Mouse (Mus musculus) embryonic fibroblast, embryonic 13.5 days (primary cell): ENCODE measurements around the gene Tmem82.
A peak's percentile ranks its signal among the peaks of the same experiment; 100 is the strongest.

Experiments used
- CTCF ChIP-seq: IDR thresholded peaks from 2 replicates; pipeline ENCODE4 v1.5.1; 2011; ENCODE audit warnings: mild to moderate bottlenecking, control low read depth, low read length, moderate library complexity, borderline replicate concordance; ENCODE audit not compliant: insufficient read depth
- POLR2A ChIP-seq: IDR thresholded peaks from 2 replicates; pipeline ENCODE4 v1.6.1; 2011; ENCODE audit warnings: low read depth, mild to moderate bottlenecking, control low read depth, low read length, moderate library complexity

GRCm38 (mm10) chr4:141574789-141575702, 43.4 kb downstream of the Tmem82 start:
- TF ChIP-seq POLR2A (no peak), CTCF (peak; percentile 94)
